Mouse (Mus musculus) hindbrain, embryonic 13.5 days (tissue): ENCODE measurements around the gene Glod5. TPM values are rescaled to one million over a fixed set of nuclear protein-coding genes. Genes with fewer than 3 reads are reported as not detected.

ENCODE experiments used
- ATAC-seq: fragments of 200-750 bp; cut with Nextera tagmentation; 2 replicates; pipeline ENCODE4 v1.8.0; 2017; ENCODE audit warnings: moderate TSS enrichment; ENCODE audit not compliant: low FRiP score
- H3K27ac ChIP-seq: fragments of 300-500 bp; sonication (generic); 2 replicates; pipeline ENCODE4 v1.5.1; 2015; ENCODE audit warnings: inconsistent platforms, mild to moderate bottlenecking, moderate library complexity
- H3K27me3 ChIP-seq: fragments of 300-500 bp; sonication (generic); 2 replicates; pipeline ENCODE4 v1.6.1; 2015; ENCODE audit warnings: mild to moderate bottlenecking, inconsistent platforms
- H3K36me3 ChIP-seq: fragments of 300-500 bp; sonication (generic); 2 replicates; pipeline ENCODE4 v1.6.1; 2015; ENCODE audit warnings: mild to moderate bottlenecking, inconsistent platforms
- H3K4me1 ChIP-seq: fragments of 300-500 bp; sonication (generic); replicated peaks from 2 replicates; pipeline ENCODE4 v1.6.1; 2015; ENCODE audit warnings: inconsistent platforms
- H3K4me2 ChIP-seq: fragments of 300-500 bp; sonication (generic); 2 replicates; pipeline ENCODE4 v1.6.1; 2015; ENCODE audit warnings: inconsistent platforms, mild to moderate bottlenecking, moderate library complexity
- H3K4me3 ChIP-seq: fragments of 300-500 bp; sonication (generic); 2 replicates; pipeline ENCODE4 v1.5.1; 2015; ENCODE audit warnings: mild to moderate bottlenecking, inconsistent platforms
- H3K9ac ChIP-seq: fragments of 300-500 bp; sonication (generic); 2 replicates; pipeline ENCODE4 v1.6.1; 2015; ENCODE audit warnings: mild to moderate bottlenecking, inconsistent platforms
- H3K9me3 ChIP-seq: fragments of 300-500 bp; sonication (generic); 2 replicates; pipeline ENCODE4 v1.6.1; 2016; ENCODE audit warnings: inconsistent platforms
- WGBS: fragments of 180-500 bp; shearing (Covaris S2); methylation state at CpG from one replicate; pipeline ENCODE4 v1.1.7; 2015; 5-methylcytosine and 5-hydroxymethylcytosine counted together
- polyA plus RNA-seq: library from polyadenylated mRNA; unstranded; fragments of >200 nt; fragmentation: Nextera tagmentation; extraction: Ambion mirVana; gene quantifications from 2 replicates; pipeline ENCODE4 v1.2.1, GENCODE M21; 2015

Glod5 gene
- polyA plus RNA-seq, 1 experiment from 2014 or later, result 0.53 TPM

DNA sequence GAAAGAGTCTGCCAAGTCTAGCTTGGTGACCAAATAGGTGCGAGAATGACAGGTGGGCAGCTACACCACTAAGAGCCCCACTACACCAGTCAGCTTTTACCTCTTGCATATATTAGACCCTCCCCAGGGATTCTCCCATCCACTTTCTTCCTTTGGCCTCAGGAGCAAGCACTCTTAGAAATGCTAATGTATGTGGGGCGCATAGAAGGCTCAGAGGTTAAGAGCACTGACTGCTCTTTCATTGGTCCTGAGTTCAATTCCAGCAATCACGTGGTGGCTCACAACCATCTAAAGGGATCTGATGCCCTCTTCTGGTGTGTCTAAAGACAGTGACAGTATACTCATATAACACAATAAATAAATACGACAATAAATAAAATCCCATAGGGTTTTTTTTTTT, 15.3 kb downstream of the Glod5 start:
- ATAC-seq, result no peak
- Histone ChIP-seq H3K9me3 (no peaks in the 10 kb centered on the region), H3K9ac (no peak overlapping the region), H3K36me3 (no peaks in the 10 kb centered on the region), H3K27ac (no peak overlapping the region), H3K4me3 (no peak overlapping the region), H3K27me3 (no peaks in the 10 kb centered on the region), H3K4me1 (no peaks in the 10 kb centered on the region), H3K4me2 (no peak overlapping the region)
- WGBS, result 55% methylated on average over 4 of the region's 4 CpGs

DNA sequence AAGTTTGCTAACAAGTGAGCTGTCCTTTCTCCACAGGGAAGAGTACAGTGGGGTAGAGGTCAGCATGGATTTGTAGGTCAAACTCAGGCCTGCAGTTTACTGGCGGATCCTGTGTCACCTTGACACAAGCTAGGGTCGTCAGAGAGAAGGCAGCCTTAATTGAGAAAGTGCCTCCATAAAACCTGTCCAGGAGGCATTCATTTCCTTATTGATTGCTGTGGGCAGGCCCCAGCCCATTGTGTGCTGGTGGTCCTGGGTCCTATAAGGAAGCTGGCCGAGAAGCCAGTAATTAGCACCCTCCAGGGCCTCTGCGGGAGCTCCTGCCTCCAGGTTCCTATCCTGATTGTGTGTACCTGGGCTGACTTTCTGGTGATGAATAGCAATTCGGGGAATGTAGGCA, 16.3 kb downstream of the Glod5 start:
- no peak overlapping the region for H3K9ac ChIP-seq
- no peaks in the 10 kb centered on the region for H3K27me3 ChIP-seq
- H3K9me3 ChIP-seq, result no peaks in the 10 kb centered on the region
- H3K4me1 ChIP-seq, result no peaks in the 10 kb centered on the region
- no peak overlapping the region for H3K27ac ChIP-seq
- 24% methylated on average over 5 of the region's 5 CpGs for WGBS
- ATAC-seq, result no peak
- no peak overlapping the region for H3K4me2 ChIP-seq
- no peak overlapping the region for H3K4me3 ChIP-seq
- H3K36me3 ChIP-seq, result no peaks in the 10 kb centered on the region

DNA sequence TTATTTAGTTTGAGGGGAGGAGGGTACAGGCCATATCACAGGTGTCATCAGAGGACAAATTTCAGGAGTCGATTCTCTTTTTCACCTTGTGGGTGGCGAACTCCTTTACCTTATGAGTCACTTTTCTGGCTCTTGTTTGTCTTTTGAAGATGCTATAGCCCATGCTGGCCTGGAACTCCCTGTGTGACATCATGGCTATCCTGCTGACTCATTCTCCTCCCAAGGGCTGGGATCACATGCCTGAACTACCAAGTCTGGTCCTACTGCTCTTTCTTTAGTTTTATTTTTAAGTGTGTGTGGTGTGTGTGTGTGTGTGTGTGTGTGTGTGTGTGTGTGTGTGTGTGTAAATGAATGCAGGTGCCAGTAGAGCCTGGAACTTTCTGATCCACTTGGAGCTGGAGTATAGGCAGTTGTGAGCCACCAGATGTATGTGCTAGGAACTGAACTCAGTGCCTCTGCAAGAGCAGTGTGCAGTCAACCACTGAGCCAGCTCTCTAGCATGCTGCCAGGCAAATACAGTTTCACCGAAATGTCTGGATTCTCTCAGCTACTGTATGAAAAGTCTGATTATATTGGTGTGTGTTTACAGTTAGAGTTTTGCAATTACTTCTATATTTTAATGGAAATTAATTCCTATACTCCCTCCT, 17.6 kb downstream of the Glod5 start:
- no peak for ATAC-seq
- H3K4me2 ChIP-seq, result no peak overlapping the region
- H3K9ac ChIP-seq, result no peak overlapping the region
- no peaks in the 10 kb centered on the region for H3K9me3 ChIP-seq
- no peak overlapping the region for H3K4me3 ChIP-seq
- 87% methylated on average over 3 of the region's 3 CpGs for WGBS
- H3K4me1 ChIP-seq, result no peaks in the 10 kb centered on the region
- no peak overlapping the region for H3K27ac ChIP-seq
- H3K36me3 ChIP-seq, result no peaks in the 10 kb centered on the region
- H3K27me3 ChIP-seq, result no peaks in the 10 kb centered on the region

DNA sequence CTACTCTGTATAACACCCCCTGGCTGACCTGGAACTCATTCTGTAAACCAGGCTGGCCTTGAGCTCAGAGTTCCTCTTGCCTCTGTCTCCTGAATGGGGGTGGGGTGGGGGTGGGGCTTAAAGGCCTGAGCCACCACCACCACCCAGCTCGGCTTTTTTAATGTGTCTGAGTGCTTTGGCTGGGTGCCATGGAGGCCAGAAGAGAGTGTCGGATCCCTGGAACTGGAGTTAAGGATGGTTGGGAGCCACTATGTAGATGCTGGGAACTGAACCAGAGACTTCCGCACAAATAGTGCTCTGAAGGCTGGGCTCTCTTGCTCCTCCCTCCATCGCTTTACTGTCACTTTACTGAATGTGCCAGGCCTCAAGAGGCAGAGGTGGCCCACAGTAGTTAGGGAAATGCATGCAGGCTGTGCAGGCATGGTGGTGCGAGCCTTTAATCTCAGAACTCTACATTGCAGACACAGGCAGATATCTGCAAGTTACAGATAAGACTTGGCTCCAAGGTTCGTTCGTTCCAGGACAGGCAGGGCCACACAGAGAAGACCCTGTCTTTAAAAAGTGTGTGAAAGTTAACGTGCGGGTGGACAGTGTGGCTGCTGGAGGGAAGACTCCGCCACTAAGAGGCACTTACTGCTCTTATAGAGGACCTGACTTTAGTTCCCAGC, 25.1 kb downstream of the Glod5 start:
- 72% methylated on average over 10 of the region's 10 CpGs for WGBS
- Histone ChIP-seq H3K4me3 (no peak overlapping the region), H3K27ac (no peak overlapping the region), H3K36me3 (no peaks in the 10 kb centered on the region), H3K9me3 (no peaks in the 10 kb centered on the region), H3K4me2 (no peak overlapping the region), H3K9ac (no peak overlapping the region), H3K27me3 (no peaks in the 10 kb centered on the region), H3K4me1 (no peaks in the 10 kb centered on the region)
- ATAC-seq, result no peak

DNA sequence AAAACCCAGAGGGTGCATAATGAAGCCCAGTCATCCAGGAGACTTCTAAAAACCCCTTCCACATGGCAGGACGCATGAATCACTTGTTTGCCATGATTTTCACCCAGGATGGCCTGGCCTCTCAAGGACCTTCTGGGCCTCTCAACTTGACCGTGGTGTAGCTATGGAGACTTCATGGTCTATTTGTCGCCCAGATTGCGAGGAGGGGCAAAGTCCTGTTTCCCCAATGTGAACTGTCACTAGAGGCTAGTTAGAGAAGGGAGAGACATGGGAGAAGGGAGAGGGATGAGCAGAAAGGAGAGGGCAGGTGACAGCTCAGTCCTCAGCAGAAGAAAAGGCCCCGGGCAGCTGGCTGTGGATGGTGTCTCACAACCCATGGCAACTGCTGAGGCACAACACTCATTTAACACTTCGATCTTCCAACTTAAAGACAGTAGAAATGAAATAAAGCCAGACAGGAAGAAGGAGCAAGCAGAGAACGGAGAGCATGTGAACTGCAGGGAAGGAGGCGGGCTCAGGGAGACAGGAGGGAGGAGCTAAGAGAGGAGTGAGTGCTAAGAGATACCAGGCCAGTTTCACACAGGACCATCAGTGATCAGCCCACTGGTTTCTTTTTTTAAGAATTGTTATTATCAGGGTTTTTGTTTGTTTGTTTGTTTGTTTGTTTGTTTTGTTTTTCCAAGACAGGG, 25.8 kb downstream of the Glod5 start:
- WGBS, result 58% methylated on average over 8 of the region's 8 CpGs
- H3K27ac ChIP-seq, result no peak overlapping the region
- H3K4me2 ChIP-seq, result no peak overlapping the region
- no peaks in the 10 kb centered on the region for H3K36me3 ChIP-seq
- no peak for ATAC-seq
- H3K4me3 ChIP-seq, result no peak overlapping the region
- H3K9me3 ChIP-seq, result no peaks in the 10 kb centered on the region
- no peaks in the 10 kb centered on the region for H3K4me1 ChIP-seq
- H3K9ac ChIP-seq, result no peak overlapping the region
- no peaks in the 10 kb centered on the region for H3K27me3 ChIP-seq

DNA sequence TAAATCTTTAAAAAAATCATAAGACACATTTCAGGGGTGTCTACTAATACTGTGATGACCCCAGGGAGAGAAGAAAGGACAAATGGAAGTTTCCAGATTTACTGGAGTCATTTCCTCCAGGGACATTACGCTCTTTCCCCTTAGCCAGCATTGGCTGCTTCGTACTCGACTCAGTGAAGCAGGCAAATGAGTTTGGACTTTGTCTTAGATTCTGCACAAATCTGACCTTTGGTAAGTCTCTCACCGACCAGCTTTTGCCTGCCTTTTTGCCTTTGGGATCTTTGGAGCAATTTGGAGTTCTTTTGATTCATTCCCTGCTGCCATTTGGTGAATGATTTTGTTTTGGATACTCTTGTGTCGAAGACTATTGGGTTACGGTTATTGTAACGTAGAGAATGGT, 36.9 kb downstream of the Glod5 start:
- Histone ChIP-seq H3K9me3 (no peaks in the 10 kb centered on the region), H3K27ac (no peak overlapping the region), H3K27me3 (no peaks in the 10 kb centered on the region), H3K4me3 (no peak overlapping the region), H3K4me1 (no peaks in the 10 kb centered on the region), H3K9ac (no peak overlapping the region), H3K36me3 (no peaks in the 10 kb centered on the region), H3K4me2 (no peak overlapping the region)
- WGBS, result 81% methylated on average over 7 of the region's 7 CpGs
- ATAC-seq, result no peak

DNA sequence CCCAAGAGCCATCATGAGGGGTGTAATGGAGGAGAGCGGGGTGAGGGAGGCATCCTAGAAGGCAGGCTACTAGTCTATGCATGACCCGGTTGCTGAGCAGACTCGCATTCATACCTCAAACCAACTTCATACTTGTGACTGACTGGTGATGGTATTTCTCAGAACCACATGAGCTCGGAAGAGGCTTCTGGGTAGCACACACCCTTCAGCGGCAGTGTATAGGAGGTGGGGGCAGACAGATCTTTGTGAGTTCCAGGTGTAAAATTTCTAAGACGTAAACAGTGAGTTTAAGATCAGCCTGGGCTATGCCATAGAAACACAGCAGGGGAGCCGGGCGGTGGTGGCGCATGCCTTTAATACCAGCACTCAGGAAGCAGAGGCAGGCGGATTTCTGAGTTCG, 40.4 kb downstream of the Glod5 start, which contains the start of gene Gata1:
Gene Gata1 (minus strand): TSS at position 180 of the 400 bp plus-strand sequence.
- no peak for ATAC-seq
- Histone ChIP-seq H3K27me3 (no peaks in the 10 kb centered on the region), H3K4me1 (no peaks in the 10 kb centered on the region), H3K4me3 (no peak within 1 kb of the TSS), H3K27ac (no peak within 1 kb of the TSS), H3K36me3 (no peaks in the 10 kb centered on the region), H3K9ac (no peak within 1 kb of the TSS), H3K9me3 (no peaks in the 10 kb centered on the region), H3K4me2 (no peak within 1 kb of the TSS)
- WGBS, result 89% methylated on average over 11 of the region's 11 CpGs

DNA sequence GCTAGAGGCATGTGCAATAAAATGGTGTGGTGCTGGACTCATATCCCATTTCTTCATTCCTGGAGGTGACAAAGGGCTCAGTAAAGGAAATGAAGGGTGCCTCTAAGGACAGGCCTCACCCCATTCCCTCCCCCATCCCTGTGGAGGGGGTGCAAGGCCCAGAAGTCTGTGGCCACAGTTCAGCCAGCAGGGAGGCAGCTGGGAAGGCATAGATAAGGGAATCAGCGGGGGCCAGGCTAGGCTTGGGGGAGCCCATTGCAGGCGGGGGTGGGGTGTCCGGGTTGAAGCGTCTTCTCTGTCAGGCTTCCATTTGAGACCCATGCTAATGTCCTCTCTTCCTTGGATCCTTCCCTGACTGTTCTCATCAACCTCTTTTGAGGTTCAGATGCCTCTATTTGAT, 47.0 kb downstream of the Glod5 start:
- 53% methylated on average over 3 of the region's 4 CpGs for WGBS

DNA sequence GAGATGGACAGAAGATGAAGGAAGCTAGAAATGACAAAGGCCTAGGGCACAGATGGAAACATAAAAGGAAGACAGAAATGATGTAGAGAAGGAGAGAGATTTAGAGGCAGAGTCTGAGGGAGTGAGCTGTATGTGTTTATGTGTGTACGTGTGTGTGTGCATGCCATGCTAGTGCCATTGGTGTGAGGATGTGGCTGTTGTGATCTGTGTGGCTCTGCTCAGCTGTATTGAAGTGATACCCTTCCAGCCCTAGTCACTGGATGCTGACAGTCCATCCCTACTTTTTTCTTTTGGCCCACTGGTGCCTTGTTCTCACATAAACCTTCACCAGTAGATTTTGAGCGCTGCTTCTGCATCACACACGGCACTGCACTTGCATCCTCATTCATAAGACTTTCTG, 49.4 kb downstream of the Glod5 start:
- H3K27ac ChIP-seq, result no peak overlapping the region
- H3K36me3 ChIP-seq, result no peaks in the 10 kb centered on the region
- no peak overlapping the region for H3K9ac ChIP-seq
- no peaks in the 10 kb centered on the region for H3K27me3 ChIP-seq
- H3K4me2 ChIP-seq, result no peak overlapping the region
- WGBS, result 86% methylated on average over 3 of the region's 3 CpGs
- ATAC-seq, result no peak
- H3K9me3 ChIP-seq, result no peaks in the 10 kb centered on the region
- H3K4me3 ChIP-seq, result no peak overlapping the region
- no peaks in the 10 kb centered on the region for H3K4me1 ChIP-seq

More for the DNA sequence above, 47.0 kb downstream of the Glod5 start:
- Histone ChIP-seq H3K4me3 (no peak overlapping the region), H3K9me3 (no peaks in the 10 kb centered on the region), H3K4me1 (no peaks in the 10 kb centered on the region), H3K9ac (no peak overlapping the region), H3K27ac (no peak overlapping the region), H3K4me2 (no peak overlapping the region), H3K27me3 (no peaks in the 10 kb centered on the region), H3K36me3 (no peaks in the 10 kb centered on the region)
- ATAC-seq, result no peak

DNA sequence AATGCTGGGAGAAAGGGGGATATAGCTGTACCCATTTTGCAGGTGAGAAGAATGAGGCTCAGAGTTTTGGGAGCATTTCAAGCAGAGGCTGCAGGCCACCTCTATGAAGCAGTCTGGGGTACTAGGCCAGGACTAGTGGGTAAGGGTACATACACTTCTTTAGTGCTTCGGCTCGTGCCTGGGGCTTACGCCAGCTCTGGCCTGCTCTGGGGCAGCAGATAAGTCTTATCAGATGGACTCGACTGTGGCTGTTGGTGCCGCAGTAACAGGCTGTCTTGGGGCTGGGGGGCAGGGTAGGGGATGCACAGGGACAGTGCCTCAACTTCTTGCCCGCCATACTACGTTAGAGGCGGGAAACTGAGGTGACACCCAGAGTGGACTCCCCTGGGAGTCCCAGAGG, 50.1 kb downstream of the Glod5 start:
- 84% methylated on average over 8 of the region's 8 CpGs for WGBS

DNA sequence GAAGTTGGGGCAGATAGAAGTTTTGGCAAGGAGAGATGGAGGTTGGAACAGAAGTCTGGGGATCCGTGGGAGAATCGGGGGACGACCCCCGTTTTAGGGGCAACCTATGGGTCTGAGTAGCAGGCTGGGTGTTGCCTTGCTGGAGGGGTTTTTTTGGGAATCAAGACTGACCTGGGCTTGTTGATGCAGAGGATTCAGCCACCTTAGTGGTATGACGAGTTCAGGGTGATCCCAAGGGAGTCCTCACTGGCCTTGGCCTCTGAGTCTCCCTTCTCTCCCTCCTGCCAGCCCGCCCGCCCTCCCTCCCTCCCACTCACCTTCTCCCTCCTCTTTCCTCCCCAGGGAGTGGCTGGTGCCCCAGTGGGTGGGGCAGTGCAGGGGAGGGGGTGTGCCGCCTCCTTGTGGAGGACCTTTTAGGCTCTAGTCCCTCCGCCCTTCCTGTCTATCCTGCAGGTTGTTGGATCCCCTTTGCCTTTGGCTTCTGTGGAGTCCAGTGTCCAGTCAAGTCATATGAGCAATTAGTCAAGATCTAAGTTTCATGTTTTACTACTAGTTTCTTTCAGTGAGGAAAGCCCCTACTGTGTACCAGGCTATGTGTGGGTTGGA, 50.6 kb downstream of the Glod5 start:
- no peak overlapping the region for H3K4me2 ChIP-seq
- WGBS, result 78% methylated on average over 6 of the region's 9 CpGs
- no peaks in the 10 kb centered on the region for H3K27me3 ChIP-seq
- H3K9me3 ChIP-seq, result no peaks in the 10 kb centered on the region
- no peaks in the 10 kb centered on the region for H3K4me1 ChIP-seq
- H3K9ac ChIP-seq, result no peak overlapping the region
- H3K4me3 ChIP-seq, result no peak overlapping the region
- H3K36me3 ChIP-seq, result no peaks in the 10 kb centered on the region
- no peak overlapping the region for H3K27ac ChIP-seq
- no peak for ATAC-seq

More for the DNA sequence above, 50.1 kb downstream of the Glod5 start:
- no peak overlapping the region for H3K4me3 ChIP-seq
- no peaks in the 10 kb centered on the region for H3K36me3 ChIP-seq
- no peaks in the 10 kb centered on the region for H3K4me1 ChIP-seq
- H3K27ac ChIP-seq, result no peak overlapping the region
- no peak for ATAC-seq
- H3K9me3 ChIP-seq, result no peaks in the 10 kb centered on the region
- H3K4me2 ChIP-seq, result no peak overlapping the region
- H3K27me3 ChIP-seq, result no peaks in the 10 kb centered on the region
- H3K9ac ChIP-seq, result no peak overlapping the region

DNA sequence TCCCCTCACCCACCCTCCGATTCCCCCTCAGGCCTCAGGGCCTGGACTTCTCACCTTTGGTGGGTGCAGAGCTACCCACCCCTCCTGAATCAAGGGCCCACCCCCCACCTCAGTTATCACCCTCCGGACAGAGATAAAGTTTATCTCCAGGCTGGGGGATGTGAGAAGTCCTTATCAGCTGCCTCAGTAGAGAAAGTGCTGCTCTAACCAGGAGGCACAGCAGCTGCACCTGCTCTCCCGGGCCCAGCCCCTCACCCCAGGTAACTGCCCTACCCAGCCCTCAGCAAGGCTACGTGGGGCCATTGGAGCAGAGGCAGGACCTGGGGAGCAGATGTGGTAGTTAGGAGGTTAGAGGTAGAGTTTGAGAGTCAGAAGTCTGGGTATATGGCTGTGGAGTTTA, 52.1 kb downstream of the Glod5 start:
- Histone ChIP-seq H3K4me1 (no peaks in the 10 kb centered on the region), H3K9ac (no peak overlapping the region), H3K4me2 (no peak overlapping the region), H3K36me3 (no peaks in the 10 kb centered on the region), H3K9me3 (peaks cover 3% of the 10 kb centered on the region; the same call in 1 of the 2 replicates), H3K27ac (no peak overlapping the region), H3K4me3 (no peak overlapping the region), H3K27me3 (no peaks in the 10 kb centered on the region)
- 88% methylated on average over 4 of the region's 4 CpGs for WGBS
- ATAC-seq, result no peak
